Mouse (Mus musculus): ENCODE data around the gene Tcn2. TPM values are rescaled to one million over a fixed set of nuclear protein-coding genes. Genes with fewer than 3 reads are reported as not detected.

The Tcn2 gene
- 37.6 TPM for polyA plus RNA-seq (2017; shearing (Covaris generic))

DNA sequence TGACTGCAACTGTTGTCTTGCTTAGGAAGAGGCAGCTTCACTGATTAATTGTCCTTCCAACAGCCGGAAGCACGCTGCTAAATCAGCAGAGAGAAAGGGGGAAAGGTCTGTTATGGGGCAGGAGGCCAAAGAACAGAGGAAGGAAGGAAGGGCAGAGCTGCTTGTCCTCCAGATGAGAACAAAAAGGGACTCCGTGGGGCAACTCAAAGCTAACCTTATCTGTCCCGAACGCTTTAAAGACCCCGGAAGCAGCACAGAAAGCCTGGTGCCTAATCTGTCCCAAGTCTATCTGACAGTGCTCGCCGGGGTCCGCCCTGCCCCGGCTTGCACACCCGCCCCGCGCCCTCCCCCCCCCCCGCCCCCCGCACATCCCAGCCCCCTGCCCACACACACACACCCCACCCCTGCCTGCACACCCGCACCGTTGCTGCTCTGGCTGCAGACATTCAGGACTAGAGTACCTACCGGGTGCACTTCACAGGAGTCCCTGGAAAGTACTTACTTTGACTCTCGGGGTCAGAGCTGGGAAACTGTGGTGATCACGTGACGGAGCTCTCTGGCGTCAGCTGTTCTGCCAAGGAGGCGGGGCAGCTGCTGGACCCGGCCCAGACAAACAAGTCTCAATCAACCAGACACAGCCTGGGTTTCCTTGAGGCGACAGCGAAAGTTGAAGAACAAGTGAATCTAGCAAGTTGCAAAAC, at the start of gene Tcn2:
TSS of gene Tcn2 (minus strand) at position 649 of the 701 bp plus-strand sequence.

GRCm38 (mm10) chr11:3976678-3977077, 44.7 kb upstream of the Tcn2 start, which contains the start of gene 4930556J24Rik:
4930556J24Rik (minus strand) TSS chr11:3976778.

GRCm38 (mm10) chr11:3963610-3964415, 31.9 kb upstream of the Tcn2 start, which contains the start of gene Pes1:
Pes1 (plus strand) TSS chr11:3963975.

DNA sequence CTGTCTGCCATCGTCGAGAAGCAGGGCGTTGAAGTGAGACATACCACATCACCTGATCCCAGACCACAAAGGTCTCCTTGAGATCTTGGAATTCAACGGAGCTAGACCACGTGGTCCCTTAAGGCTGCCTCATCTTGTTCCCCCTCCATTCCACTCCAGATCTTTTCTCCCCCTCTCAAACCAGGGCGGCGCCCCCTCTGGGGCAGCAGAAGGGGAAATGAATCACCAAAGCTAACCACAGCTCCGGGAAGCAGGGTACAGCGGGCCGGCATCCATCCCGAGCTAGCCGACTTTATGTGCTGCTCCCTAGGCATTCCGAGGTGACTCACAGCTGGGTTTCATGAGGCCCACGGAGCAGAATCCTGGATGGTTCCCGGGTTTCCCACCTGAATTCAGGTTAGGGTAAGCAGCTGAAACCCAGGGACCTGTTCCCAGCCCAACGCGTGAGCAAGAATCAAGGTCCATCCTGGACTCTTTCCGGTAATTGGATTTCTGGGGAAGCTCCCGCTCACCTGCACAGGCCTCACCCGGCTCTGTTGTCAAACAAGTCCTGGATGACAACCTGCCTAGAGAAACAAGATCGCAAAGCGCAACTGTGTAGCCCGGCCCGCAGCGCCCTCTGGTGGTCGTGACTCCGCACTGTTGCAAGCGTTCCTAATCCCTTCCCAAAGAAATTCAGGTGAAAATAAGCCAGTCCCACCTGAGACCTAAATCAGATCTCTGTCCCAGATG, 17.7 kb downstream of the Tcn2 start, which contains the start of gene Slc35e4:
TSS of gene Slc35e4 (minus strand) at position 556 of the 732 bp plus-strand sequence.

DNA sequence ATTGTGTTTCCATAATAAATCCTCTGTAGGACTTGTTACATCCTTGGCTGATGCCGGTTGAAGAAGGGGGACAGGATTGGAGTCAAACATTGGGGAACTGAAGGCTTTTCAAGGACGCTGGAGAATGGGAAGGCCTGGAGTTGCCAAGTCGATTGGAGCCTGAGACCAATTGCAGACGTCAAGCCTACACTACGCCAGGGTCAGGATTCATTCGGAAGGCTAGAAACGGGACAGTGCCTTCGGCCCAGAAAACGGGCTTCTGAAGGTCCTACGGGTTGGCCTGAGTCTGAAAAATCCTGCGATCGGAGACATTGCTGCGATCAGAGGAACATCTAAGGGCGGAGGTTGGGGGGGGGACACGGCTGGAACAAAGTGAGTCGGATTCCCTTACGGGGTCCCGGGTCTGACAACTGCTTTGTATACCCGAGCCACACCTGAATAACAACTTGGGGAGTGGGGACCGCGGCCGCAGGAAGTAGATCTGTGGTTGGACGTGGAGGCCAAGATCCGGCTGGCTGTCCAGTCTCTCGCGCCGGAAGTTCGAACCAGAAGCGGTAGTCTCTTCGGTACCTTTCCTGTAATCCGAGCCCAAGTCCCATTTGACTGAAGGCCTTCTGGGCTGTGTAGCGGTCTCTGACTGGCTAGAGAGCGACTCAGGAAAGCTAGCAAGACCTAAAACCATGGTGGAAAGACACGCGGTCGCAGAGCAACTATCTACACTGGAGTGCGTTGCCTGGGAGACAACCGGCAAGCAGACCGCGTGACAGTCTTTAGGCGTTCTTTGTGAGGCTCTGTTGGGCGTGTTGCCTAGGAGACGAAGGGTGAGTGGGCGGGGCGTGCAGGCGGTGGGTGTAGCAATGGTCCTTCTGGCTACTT, 37.3 kb downstream of the Tcn2 start, which contains the start of the genes 4921536K21Rik and Dusp18:
TSS of gene 4921536K21Rik (minus strand) at position 693 of the 876 bp plus-strand sequence.
TSS of gene Dusp18 (plus strand) at position 835 of the 876 bp plus-strand sequence.

Other genes with a start within 250 kb of the Tcn2 start
- not detected for gene Osbp2, start 68.3 kb downstream of the Tcn2 start, polyA plus RNA-seq (2017; shearing (Covaris generic))
- gene 4921536K21Rik, start 37.1 kb downstream of the Tcn2 start, polyA plus RNA-seq (2017; shearing (Covaris generic)), result not detected
- gene Dusp18, start 36.9 kb downstream of the Tcn2 start, polyA plus RNA-seq (2017; shearing (Covaris generic)), result 0.27 TPM
- 2.0 TPM for gene Slc35e4, start 17.5 kb downstream of the Tcn2 start, polyA plus RNA-seq (2017; shearing (Covaris generic))
- 104 TPM for gene Pes1, start 31.8 kb upstream of the Tcn2 start, polyA plus RNA-seq (2017; shearing (Covaris generic))
- not detected for gene 4930556J24Rik, start 44.6 kb upstream of the Tcn2 start, polyA plus RNA-seq (2017; shearing (Covaris generic))
- not detected for gene Gal3st1, start 51.5 kb upstream of the Tcn2 start, polyA plus RNA-seq (2017; shearing (Covaris generic))
- gene Sec14l4, start 99.3 kb upstream of the Tcn2 start, polyA plus RNA-seq (2017; shearing (Covaris generic)), result not detected
- not detected for gene Sec14l3, start 132.7 kb upstream of the Tcn2 start, polyA plus RNA-seq (2017; shearing (Covaris generic))
- gene Mtfp1, start 163.3 kb upstream of the Tcn2 start, polyA plus RNA-seq (2017; shearing (Covaris generic)), result 3.3 TPM
- 0.72 TPM for gene Sec14l2, start 191.3 kb upstream of the Tcn2 start, polyA plus RNA-seq (2017; shearing (Covaris generic))
- gene Rnf215, start 203.0 kb upstream of the Tcn2 start, polyA plus RNA-seq (2017; shearing (Covaris generic)), result 11.4 TPM
- 3.8 TPM for gene Ccdc157, start 228.1 kb upstream of the Tcn2 start, polyA plus RNA-seq (2017; shearing (Covaris generic))
- gene Sf3a1, start 228.2 kb upstream of the Tcn2 start, polyA plus RNA-seq (2017; shearing (Covaris generic)), result 85.5 TPM

Measured in CD4-positive, CD25-positive, alpha-beta regulatory T cell, adult 9 weeks (primary cell).